Mouse (Mus musculus): ENCODE results near the gene Epm2a. TPM values are rescaled to one million over a fixed set of nuclear protein-coding genes. Genes with fewer than 3 reads are reported as not detected.
"Not testable (repeated sequence)": the region's sequence is repeated elsewhere in the genome, so short reads cannot be mapped to it uniquely, and the experiment has no call there.

The Epm2a gene
- 8.2 and 10.7 TPM in 2 replicates for total RNA-seq (2021)
- long read RNA-seq, experiment 1, partial matches to known transcripts, result 0 of 2 reads
- long read RNA-seq, experiment 1, other reads (novel, unspliced or antisense), result 2 of 2 reads
- long read RNA-seq, experiment 2, partial matches to known transcripts, result 0 of 1 reads
- long read RNA-seq, experiment 2, other reads (novel, unspliced or antisense), result 1 of 1 reads

DNA sequence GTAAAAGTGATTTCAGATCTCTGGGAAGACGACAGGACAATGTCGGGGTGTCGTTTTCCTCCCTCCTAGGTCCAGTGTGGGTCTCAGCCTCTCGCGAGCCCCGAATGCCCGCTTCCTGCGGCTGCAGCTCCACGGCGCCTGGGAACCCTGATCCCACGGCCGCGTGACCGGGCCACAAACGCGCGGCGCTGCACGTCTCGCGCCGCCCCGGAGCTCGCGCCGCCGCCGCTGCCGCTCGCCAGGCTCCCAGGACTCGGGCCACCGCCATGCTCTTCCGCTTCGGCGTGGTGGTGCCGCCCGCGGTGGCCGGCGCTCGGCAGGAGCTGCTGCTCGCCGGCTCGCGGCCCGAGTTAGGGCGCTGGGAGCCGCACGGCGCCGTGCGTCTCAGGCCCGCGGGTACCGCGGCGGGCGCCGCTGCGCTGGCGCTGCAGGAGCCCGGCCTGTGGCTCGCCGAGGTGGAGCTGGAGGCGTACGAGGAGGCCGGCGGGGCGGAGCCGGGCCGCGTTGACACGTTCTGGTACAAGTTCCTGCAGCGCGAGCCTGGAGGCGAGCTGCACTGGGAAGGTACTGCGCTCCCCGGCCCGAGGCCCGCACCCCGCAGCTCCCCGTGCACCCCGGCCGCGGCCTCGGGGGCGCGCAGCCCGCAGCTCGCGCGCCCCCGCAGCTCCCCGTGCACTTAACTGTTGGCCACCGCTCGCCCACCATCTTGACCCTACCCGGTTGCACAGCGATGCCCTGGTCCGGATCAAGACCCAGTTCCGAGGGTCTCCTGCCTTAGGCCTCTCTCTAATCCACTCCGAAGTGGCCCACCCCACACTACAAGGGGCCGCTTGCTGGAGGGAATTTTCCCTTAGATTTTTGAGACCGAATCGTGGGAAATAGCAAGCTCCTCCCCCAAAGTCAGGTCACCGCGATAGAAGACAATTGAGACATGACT, at the start of gene Epm2a:
Gene Epm2a, plus strand, starts transcription at position 200 of the 937 bp plus-strand sequence.
- peak; percentile 92 for DNase-seq

DNA sequence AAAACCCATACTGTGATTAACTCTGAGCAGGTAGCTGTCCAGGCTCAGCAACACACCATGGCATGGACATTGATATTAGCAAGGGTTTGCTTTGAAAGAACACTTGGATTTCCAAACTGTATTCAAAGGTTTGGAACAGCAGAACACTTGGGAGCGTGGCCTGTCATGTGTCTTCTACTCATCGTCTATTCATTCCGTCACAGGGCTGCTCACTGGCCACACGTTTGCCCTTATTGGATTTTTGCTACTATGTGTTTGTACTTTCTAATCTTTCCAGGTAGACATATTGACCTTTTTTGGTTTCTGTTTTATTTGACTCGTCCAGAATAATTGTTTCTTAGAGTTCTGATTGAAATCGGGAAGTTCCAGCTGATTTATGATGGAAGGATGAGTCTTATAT, 44.8 kb upstream of the Epm2a start:
- no peak for DNase-seq

DNA sequence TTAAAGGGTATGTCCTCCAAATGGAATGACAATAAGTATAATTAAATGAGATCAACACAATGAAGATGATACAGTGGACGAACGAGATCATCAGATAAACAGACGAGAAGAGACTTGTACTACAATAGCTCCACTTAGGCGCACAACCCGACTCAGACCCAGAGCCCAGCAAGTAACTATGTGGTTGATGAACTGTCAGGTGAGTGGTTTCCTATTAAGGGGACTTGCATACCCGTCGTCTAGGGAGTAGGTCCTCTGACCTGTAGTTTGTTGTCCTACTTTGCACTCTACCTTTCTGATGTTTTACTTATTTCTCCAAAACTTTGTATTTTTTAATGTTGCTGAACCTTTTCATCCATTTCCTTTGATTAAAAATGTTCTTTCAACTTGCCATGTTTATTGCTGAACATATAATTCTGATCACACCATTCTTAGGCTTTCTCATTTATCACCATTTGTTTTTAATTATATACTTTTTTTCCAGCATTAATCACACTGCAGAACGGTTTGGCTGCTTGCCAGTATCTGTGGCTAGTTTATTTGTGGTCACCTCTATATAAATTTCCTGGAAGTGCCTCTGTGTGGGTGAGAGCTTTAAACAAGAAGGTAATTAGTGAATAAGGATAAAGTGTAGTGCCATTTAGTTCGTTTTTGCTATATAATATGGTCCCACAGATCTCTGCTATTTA, 37.7 kb upstream of the Epm2a start:
- DNase-seq, result no peak

DNA sequence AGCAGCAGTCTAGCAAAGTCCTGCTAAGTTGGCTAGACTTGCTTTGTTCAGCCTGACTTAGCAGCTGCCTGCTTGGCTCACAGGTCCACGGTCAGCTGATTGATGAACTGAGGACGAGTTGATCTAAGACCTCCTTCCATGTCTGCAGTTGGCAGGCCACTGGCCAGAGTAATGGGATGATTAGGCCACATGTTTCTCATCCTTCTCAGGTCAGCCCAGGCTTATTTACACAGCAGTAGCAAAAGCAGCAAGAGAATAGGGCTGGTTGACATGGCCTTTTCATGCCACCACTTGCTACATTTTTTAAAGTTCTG, 37.2 kb upstream of the Epm2a start:
- no peak for DNase-seq

DNA sequence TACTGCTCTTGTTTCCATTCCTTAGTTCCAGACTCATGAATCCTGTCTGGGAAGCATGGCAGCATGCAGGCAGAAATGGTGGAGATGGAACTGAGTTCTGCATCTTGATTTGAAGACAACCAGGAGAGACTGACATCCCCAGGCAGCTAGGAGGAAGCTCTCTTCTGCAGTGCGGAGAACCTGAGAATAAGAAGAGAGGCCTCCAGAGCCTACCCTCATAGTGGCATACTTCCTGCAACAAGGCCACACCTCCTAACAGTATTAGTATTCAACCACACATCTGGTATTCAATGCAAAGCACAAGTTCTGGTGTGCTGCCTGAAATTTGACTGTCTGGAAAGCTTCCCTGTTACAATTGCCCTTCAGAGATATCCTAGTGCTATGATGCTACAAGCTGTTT, 33.3 kb upstream of the Epm2a start:
- no peak for DNase-seq

DNA sequence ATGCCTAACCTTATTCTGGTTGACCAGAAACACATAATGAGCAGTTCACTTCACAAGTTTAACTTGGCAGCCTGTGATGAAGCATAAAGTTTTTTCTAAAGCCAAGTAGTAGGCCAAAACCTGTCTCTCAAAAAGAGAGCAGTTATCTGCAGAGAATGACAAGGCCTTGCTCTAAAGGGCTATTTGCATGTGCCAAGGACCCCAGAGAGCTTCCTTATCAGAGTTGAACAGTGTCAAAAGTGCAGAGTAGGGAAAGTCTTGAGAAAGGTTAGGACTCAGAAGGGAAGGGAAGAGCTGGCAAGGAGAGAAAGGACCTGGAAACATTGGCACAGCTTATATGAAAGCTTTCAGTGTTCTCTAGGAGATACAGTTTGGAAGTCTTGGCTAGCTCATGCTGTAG, 32.7 kb upstream of the Epm2a start:
- no peak for DNase-seq

DNA sequence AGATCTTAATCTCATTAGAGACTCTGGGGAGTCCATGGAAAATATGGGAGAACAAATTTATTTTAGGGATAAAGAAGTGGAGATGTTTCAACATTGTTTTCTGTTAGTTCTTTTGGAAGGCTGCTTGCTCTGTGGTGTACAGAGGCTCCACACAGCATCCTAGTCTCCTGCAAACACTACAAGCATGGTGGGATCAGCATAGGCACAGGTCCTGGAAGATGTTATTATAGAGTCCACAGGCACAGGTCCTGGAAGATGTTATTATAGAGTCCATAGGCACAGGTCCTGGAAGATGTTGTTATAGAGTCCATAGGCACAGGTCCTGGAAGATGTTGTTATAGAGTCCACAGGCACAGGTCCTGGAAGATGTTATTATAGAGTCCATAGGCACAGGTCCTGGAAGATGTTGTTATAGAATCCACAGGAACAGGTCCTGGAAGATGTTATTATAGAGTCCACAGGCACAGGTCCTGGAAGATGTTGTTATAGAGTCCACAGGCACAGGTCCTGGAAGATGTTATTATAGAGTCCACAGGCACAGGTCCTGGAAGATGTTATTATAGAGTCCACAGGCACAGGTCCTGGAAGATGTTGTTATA, 25.2 kb upstream of the Epm2a start:
- DNase-seq, result not testable (repeated sequence)

DNA sequence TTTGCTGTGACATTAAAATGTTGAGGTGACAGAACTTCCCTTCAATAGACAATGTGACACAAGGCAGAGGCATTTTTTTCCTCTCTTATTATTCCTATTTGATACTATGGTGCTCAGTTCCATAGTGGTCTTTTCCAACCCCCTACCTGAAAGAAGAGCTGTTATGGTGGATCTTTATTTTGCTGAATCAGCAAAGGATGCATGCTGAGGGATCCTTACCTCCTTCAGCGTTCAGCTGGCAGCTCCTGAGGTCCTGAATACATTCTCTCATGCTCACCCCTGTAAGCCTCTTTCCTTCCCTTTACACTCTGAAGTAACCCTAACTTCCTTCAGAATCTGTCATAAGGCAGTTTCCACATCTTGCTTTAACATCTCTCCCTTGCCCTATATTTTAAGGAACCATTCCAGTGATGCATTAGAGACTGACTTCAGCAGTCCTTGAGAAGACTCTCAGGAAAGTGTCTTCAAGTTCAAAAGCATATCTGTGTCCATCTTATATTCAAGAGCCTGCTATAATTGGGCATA, 23.7 kb upstream of the Epm2a start:
- no peak for DNase-seq

DNA sequence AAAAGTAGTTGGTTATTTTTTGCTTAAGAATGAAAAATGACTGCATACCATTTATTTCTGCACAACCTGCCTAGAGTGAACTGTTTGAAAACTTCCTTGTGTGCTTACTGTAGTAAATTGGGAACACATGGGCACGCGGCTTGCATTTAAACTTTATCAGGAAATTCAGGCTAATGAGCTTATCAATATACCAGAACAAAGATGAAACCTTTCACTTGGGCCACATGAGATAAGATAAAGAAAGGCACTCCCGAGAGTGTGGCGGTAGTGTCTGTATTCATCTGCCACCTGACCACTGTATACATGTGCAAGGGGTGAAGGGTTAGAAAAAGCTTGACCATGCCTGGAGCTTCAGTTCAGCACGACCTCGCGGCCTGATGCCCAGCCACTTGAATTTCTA, 20.9 kb upstream of the Epm2a start:
- no peak for DNase-seq

DNA sequence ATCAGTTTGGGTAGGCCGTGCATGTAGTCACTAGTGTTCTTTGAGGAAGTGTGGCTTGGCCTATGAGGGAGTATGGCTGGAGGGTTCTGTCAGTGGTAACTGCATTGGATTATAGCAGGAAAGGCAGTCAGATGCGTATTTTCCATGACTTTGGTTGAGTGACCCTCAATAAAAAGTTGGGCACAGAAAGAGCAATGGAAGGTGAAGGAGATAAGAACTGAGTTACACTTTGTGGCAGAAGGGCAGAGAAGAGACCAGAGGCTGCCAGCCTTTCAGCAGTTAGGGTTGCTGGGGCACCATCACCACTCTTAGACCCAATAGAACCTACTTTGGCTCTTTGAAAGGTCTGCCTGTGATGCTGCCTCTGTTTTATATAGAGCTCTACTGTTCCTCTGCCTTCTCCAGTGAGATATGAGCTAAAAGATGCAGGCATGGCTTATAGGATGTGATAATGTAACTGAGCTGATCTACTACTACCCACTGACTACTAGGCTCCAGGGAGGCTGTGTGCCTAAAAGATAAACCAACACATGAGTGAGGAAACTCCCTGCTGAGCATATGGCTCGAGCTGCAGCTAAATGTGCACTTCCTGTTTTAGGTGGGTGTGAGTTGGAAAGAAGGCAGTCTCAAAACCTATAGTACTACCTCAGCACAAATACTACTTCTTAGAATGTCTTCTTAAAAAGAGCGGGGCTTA, 19.9 kb upstream of the Epm2a start:
- DNase-seq, result no peak

DNA sequence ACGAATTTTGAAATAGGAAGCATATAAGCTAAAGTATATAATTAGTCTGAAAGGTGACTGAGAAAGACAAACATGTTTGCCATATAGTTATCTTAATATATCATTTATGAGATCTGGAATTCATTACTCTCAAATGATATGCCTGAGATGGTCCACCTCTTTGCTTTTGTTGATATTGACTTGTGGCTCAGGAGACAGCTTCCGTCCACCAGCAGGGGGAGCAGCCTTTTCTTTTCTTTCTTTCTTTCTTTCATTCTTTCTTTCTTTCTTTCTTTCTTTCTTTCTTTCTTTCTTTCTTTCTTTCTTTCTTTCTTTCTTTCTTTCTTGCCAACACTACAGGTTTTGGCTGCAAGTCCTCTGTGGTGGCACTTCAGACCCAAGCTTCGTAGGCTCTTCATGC, 16.7 kb upstream of the Epm2a start:
- no peak for DNase-seq

DNA sequence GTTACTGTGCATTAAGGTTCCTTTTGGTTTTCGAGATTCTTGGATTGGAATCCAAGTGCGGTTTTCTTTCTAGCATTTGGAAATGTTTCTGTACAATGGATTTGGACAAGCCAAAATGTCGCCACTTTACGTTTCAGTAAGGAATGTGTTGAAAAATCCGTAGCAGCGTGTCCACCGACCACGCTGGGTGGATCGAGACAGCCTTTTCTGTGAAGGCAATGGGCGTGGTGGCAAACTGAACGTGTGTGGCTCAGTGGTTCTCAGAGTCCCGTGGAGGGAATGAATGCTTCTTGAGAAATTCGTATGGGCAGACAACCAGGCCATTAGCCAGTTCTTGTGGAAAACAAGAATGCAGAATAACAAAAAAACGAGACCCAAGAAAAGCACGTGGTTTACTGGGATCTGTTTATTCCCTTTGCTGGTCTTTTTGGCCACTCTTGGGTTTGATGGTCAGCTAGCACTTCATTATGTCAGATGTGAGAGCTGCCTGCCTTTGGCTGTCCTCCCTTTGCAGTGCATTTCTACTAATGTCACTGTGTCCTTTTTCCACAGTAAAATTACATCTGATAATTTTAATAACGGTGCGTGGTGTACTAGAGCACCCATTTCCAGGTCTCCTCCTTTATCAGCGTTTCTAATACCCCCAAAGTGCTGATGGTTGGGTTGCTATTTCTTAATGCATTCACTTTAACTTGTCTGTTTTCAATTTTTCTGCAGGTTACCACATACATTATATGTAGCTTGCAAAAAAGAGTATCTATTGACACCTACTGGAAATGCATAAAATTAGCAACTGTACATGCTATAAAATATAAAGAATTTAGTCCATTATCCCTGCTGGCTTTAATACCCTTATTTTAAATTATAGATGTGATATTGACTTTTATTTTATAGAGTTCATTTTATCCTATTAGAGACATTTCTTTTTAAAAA, 1.6 kb downstream of the Epm2a start:
- no peak for DNase-seq

DNA sequence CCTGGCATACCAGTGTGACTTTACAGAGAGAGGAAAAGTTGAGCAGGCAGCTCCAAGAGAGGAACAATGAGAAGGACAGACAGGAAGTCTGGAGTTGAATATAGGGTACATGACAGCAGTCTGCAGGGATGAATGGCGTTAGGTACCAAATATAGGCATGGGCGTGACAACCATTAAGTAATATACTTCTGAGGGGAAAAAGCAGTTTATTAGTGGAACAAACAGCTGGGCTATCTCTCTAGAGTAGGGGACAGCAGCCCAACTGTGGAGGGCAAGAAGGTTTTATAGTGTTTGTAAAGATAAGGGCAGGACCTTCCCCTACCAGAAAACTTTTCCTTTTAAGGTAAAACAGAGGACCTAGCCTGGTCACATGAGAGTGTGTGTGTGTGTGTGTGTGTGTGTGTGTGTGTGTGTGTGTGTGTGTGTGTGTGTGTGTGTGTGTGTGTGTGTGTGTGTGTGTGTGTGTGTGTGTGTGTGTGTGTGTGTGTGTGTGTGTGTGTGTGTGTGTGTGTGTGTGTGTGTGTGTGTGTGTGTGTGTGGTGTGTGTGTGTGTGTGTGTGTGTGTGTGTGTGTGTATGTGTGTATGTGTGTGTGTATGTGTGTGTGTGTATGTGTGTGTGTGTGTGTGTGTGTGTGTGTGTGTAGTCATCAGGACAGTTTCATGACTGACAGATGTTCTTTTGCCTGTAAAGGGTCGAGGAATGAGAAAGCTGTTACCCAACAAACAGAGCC, 7.2 kb downstream of the Epm2a start:
- not testable (repeated sequence) for DNase-seq

DNA sequence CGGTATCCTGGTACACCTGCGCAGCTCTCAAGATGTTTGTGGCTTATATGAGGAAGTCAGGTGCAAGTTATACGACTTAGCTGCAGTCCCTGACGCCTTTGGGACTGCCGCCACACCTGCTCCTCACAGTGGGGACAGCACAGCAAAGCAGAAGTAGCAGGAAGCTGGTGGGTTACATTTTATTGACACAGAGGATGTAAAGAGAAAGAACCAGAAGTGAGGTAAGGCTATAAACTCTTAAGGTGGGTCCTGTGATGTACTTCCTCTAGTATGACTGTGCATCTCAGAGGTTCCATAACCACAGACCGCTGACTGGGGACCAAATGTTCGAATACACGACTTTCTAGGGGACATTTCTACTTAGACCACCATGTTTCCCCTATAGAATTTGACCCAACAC, 11.4 kb downstream of the Epm2a start:
- no peak for DNase-seq

DNA sequence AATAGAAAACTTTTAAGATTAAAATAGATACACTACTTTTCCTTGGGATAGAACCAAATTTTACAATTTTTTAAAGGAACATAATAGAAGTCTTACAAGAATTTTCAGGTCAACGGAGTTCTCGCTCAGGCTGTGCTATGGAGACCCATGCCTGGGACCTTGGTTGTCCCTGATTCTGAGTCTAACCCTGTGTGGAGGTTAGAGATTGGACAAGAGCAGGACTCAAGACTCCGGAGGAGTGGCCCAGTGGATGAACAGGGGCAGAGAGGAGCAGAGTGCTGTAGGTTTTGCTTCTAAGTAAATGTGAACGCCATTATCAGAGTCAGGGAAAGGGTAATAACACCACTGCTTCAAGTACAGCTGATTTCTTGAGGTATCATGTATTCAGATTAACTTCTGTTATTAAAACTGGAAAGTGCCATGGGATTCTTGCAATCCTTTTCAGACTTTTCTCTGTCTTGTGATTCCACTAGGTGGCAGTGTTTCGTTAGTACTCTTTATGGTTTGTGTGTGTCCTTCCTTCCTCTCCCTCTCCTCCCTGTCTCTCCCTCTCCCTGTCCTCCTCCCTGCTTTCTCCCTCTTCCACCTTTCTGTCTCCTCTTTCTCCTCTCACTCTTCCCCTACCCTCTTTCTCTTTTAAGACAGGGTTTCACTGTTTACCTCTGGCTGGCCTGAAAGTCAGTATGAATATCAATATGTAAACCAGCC, 18.9 kb downstream of the Epm2a start:
- DNase-seq, result peak; percentile 25

DNA sequence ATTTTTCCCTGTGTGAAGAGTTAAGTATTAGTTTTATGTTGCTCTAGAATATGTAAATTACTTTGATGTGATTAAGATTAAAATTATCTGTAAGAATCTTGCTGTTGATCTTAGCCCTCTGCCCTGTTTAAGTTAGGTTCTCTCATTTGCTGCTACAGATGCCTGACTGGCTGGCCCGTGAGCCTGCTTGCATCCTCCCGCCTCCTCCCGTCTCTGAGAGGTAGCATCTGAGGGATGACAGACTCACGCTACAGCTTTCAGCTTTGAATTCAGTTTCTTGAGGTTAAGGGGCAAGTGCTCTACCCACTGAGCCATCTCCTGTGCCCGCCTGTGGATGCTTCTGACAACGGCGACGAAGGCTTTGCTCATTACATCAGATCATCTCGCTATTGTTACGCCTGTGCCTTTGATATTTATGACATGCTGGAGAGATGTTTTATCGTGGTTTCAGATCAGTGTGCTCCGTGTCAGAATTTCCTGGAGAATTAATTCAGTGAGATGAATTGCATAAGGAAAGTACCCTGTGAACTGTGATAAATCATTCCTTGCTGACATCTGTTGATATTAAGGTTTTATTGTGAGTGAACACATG, 19.8 kb downstream of the Epm2a start:
- no peak for DNase-seq

DNA sequence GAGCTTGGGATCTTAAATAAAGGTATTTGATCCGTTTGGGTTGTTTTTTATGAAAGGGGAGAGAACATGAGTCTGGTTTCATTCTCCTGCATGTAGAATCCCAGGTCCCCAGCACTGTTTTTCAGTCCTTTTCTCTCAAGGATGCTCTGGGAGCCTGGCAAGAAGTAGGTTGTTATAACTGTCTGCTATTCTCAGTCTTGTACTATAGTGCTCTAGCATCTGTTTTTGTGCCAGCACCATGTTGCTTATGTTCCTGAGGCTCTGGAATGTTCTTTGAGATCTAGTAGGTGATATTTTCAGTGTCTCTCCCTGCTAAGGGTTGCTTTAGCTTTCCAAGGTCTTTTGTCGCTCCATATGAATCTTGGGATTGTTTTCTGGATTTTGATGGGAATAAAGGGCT, 38.1 kb downstream of the Epm2a start:
- no peak for DNase-seq

DNA sequence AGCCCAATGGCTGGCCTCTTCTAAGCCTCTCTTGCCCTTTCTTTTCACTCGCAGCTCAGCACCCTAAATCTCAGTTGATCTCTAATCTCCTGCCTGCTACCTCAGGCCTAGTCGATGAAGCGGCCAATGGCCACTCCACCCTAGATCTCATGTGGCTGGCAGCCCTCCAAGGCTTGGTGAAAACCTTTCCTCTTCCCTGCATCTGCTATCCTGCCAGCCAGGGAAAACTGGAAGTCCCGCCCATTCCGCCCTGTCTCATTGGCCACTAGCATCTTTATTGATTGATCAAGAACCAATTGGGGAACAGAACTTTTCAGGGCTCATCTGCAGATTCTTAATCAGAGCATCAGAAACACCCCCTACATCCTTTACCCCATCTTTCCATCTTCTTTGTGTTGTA, 67.7 kb downstream of the Epm2a start:
- DNase-seq, result no peak

DNA sequence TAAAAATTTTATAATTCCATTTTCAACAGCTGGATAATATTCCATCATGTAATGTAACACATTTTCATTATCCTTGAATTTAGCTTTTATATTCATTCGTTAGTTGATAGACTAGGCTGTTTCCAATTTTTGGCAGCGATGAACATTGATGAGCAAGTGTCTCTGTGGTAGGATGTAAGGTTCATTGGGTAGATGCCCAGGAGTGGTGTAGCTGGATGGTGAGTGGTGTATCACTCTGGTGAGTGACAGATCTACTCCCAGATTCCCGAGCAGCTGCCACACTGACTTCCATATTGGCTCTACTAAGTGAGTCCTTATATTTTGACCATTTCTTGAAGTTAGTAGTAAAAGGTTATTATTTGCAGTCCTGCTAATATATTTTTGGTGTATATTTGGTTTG, 76.9 kb downstream of the Epm2a start:
- DNase-seq, result no peak

Data from adrenal gland, postnatal 14 days (tissue).